In the genomic region with DNA sequence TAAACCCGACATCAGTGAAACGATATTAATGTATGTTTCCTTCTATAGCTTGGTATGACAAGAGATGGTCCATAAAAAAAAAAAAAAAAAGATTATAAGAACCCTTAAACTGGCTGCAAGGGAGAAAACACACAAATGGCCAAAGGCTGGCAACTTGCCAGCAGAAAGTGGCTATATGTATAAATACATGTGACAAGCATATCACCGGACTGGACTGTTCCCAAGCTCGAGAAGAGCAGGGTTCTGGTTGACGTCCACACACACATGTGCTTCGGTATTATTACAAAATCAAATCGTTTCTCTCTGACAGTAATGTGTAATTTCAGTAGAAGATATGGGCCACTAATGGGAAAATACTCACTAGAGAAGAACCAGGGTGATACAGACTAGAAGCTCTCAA, we compare ENCODE assay signal across 18 mouse cellular contexts.
DNase-seq lines count a peak whose midpoint lies in the region; ATAC-seq and TF ChIP-seq lines count a peak whose summit lies in the region.
"Had no signal": no experiment of that assay in that cellular context is flagged by ENCODE, and none has a peak within 500 bp of the region (broad histone marks: within the 10 kb centered on the region; RNA-seq: fewer than 3 reads in every experiment).

No protein-coding gene starts in this region.

- H3K36me3 ChIP-seq in midbrain, embryonic 14.5 days (ENCODE audit: control insufficient read depth, insufficient read depth, low read length) = no peaks in the 10 kb centered on the region
- no peaks in the 10 kb centered on the region for H3K36me3 ChIP-seq in midbrain, embryonic 11.5 days (ENCODE audit: control insufficient read depth, insufficient read depth, low read length)
- H3K36me3 ChIP-seq in heart, embryonic 12.5 days = no peaks in the 10 kb centered on the region
- H3K36me3 ChIP-seq: forebrain, embryonic 15.5 days; hindbrain, embryonic 10.5 days; hindbrain, embryonic 15.5 days had no signal

- H3K4me3 ChIP-seq in left cerebral cortex, adult 2 months = no peak overlapping the region
- H3K4me3 ChIP-seq in midbrain, embryonic 14.5 days (replicated peaks; ENCODE audit: low read depth, low read length) = no peak overlapping the region
- H3K4me3 ChIP-seq in midbrain, embryonic 11.5 days (ENCODE audit: low read depth, low read length) = no peak overlapping the region
- H3K4me3 ChIP-seq in heart, embryonic 12.5 days = no peak overlapping the region
- H3K4me3 ChIP-seq: forebrain, embryonic 15.5 days; heart, adult 2 months; hindbrain, embryonic 10.5 days; hindbrain, embryonic 15.5 days had no signal

- ATAC-seq in midbrain, embryonic 14.5 days (ENCODE audit: low FRiP score, low TSS enrichment) = no peak
- no peak for ATAC-seq in midbrain, embryonic 11.5 days (ENCODE audit: low FRiP score)
- ATAC-seq in heart, embryonic 12.5 days (ENCODE audit: insufficient number of reproducible peaks, low FRiP score) = no peak
- ATAC-seq: forebrain, embryonic 15.5 days; inflammation-experienced regulatory T-cells, adult 6 months had no signal

- H3K4me2 ChIP-seq in midbrain, embryonic 14.5 days (ENCODE audit: low read length) = no peak overlapping the region
- H3K4me2 ChIP-seq in midbrain, embryonic 11.5 days = no peak overlapping the region
- no peak overlapping the region for H3K4me2 ChIP-seq in heart, embryonic 12.5 days
- H3K4me2 ChIP-seq: forebrain, embryonic 15.5 days; heart, embryonic 11.5 days; hindbrain, embryonic 15.5 days had no signal

- no peaks in the 10 kb centered on the region for H3K9me3 ChIP-seq in midbrain, embryonic 14.5 days (ENCODE audit: control insufficient read depth, low read length)
- no peaks in the 10 kb centered on the region for H3K9me3 ChIP-seq in midbrain, embryonic 11.5 days (ENCODE audit: control insufficient read depth, low read length)
- H3K9me3 ChIP-seq in heart, embryonic 12.5 days (replicated peaks) = no peaks in the 10 kb centered on the region
- H3K9me3 ChIP-seq: forebrain, embryonic 15.5 days; hindbrain, embryonic 10.5 days; hindbrain, embryonic 15.5 days had no signal

- intact Hi-C loops in left cerebral cortex, adult 2 months (cut with DNase I) = loop anchor here (5.0 kb wide), 1 partner anchor 95 kb away; no protein-coding TSS in a partner anchor

- peak; percentile 29 to 30 for DNase-seq in cerebellum, postnatal 14 days
- DNase-seq in cerebellum, adult 9-11 months = no peak
- DNase-seq in left cerebral cortex, adult 2 months (ENCODE audit: extremely low spot score in 1 of 2, low spot score in 2 of 2) = no peak
- DNase-seq in left cerebral cortex, adult 8-10 months (ENCODE audit: low spot score in 2 of 2) = no peak
- peak; percentile 24 for DNase-seq in midbrain, embryonic 14.5 days
- DNase-seq in midbrain, embryonic 11.5 days (ENCODE audit: low spot score, missing footprints) = no peak
- peak; percentile 5 for DNase-seq in NIH3T3 (ENCODE audit: low read depth)
- DNase-seq: adrenal gland, adult 2 months; adrenal gland, postnatal 25 days; cerebellum, adult 11 months; cerebellum, adult 8-10 months; heart, adult 2 months had no signal

- H3K9ac ChIP-seq in midbrain, embryonic 14.5 days (replicated peaks; ENCODE audit: low read length) = no peak overlapping the region
- no peak overlapping the region for H3K9ac ChIP-seq in midbrain, embryonic 11.5 days (ENCODE audit: low read length)
- no peak overlapping the region for H3K9ac ChIP-seq in heart, embryonic 12.5 days
- H3K9ac ChIP-seq: forebrain, embryonic 15.5 days; hindbrain, embryonic 15.5 days had no signal

- no peak for TF ChIP-seq CTCF in left cerebral cortex, adult 2 months (IDR thresholded peaks at IDR 0.05)

- WGBS in midbrain, embryonic 14.5 days = 65% methylated on average over 7 of the region's 7 CpGs
- WGBS in midbrain, embryonic 11.5 days = 92% methylated on average over 7 of the region's 7 CpGs
- WGBS in heart, embryonic 12.5 days = 72% methylated on average over 7 of the region's 7 CpGs

- no peaks in the 10 kb centered on the region for H3K4me1 ChIP-seq in midbrain, embryonic 14.5 days (ENCODE audit: control insufficient read depth, insufficient read depth, low read length)
- H3K4me1 ChIP-seq in midbrain, embryonic 11.5 days (ENCODE audit: control insufficient read depth, insufficient read depth, low read length) = no peaks in the 10 kb centered on the region
- H3K4me1 ChIP-seq in heart, embryonic 12.5 days (replicated peaks) = no peaks in the 10 kb centered on the region
- H3K4me1 ChIP-seq: forebrain, embryonic 15.5 days; hindbrain, embryonic 10.5 days had no signal

- peak overlapping the region; percentile 28; the same call in 1 of the 2 replicates for H3K27ac ChIP-seq in left cerebral cortex, adult 2 months
- H3K27ac ChIP-seq in midbrain, embryonic 14.5 days (replicated peaks; ENCODE audit: low read depth, low read length) = no peak overlapping the region
- no peak overlapping the region for H3K27ac ChIP-seq in midbrain, embryonic 11.5 days (ENCODE audit: low read depth, low read length)
- no peak overlapping the region for H3K27ac ChIP-seq in heart, embryonic 12.5 days (ENCODE audit: poor library complexity, severe bottlenecking)
- H3K27ac ChIP-seq: forebrain, embryonic 15.5 days; heart, adult 2 months; hindbrain, embryonic 10.5 days; hindbrain, embryonic 15.5 days had no signal

- H3K27me3 ChIP-seq in midbrain, embryonic 14.5 days (ENCODE audit: control insufficient read depth, insufficient read depth, low read length) = no peaks in the 10 kb centered on the region
- H3K27me3 ChIP-seq in midbrain, embryonic 11.5 days (ENCODE audit: control insufficient read depth, insufficient read depth, low read length) = no peaks in the 10 kb centered on the region
- no peaks in the 10 kb centered on the region for H3K27me3 ChIP-seq in heart, embryonic 12.5 days (replicated peaks)
- H3K27me3 ChIP-seq: forebrain, embryonic 15.5 days; hindbrain, embryonic 15.5 days had no signal

Comparison
In these comparisons a context has a peak if more than half of its experiments do, and no peak if none do; other contexts are left out.
1. DNase-seq: peak in cerebellum, postnatal 14 days (2 of 2), midbrain, embryonic 14.5 days (single experiment) and NIH3T3 (single experiment); none in cerebellum, adult 9-11 months (single experiment), left cerebral cortex, adult 2 months (0 of 2), left cerebral cortex, adult 8-10 months (0 of 2) and midbrain, embryonic 11.5 days (single experiment).